Mouse (Mus musculus) C2C12 (cell line): ENCODE data around the gene Sypl. TPM values are rescaled to one million over a fixed set of nuclear protein-coding genes. Genes with fewer than 3 reads are reported as not detected.

ENCODE experiments used
- H3K27me3 ChIP-seq: one replicate; pipeline ENCODE4 v1.6.1; 2011; ENCODE audit not compliant: control insufficient read depth, insufficient read depth, insufficient read length
- H3K36me3 ChIP-seq: one replicate; pipeline ENCODE4 v1.6.1; 2011; ENCODE audit not compliant: control insufficient read depth, insufficient read depth
- H3K4me3 ChIP-seq: one replicate; pipeline ENCODE4 v1.5.1; 2011; ENCODE audit warnings: mild to moderate bottlenecking, control low read depth; ENCODE audit not compliant: poor library complexity, insufficient read depth, severe bottlenecking
- H3K79me2 ChIP-seq: one replicate; pipeline ENCODE4 v1.6.1; 2011; ENCODE audit not compliant: control insufficient read depth, insufficient read depth
- H3K79me3 ChIP-seq: one replicate; pipeline ENCODE4 v1.6.1; 2011; ENCODE audit warnings: low read depth, control low read depth
- H3ac ChIP-seq: one replicate; pipeline ENCODE3; 2011; ENCODE audit warnings: low read depth; ENCODE audit not compliant: control insufficient read depth, insufficient read length
- CEBPB ChIP-seq: IDR thresholded peaks from one replicate; pipeline ENCODE4 v1.6.1; 2011; ENCODE audit warnings: low read depth, mild to moderate bottlenecking, control low read depth, moderate library complexity
- CTCF ChIP-seq: IDR thresholded peaks from one replicate; pipeline ENCODE4 v1.5.1; 2011; ENCODE audit not compliant: control insufficient read depth, insufficient read depth, insufficient read length
- FOSL1 ChIP-seq: IDR thresholded peaks from one replicate; pipeline ENCODE4 v1.8.0; 2011; ENCODE audit warnings: mild to moderate bottlenecking, low read length; ENCODE audit not compliant: poor library complexity, insufficient read depth, severe bottlenecking
- MAX ChIP-seq: IDR thresholded peaks from one replicate; pipeline ENCODE4 v1.6.1; 2011; ENCODE audit warnings: mild to moderate bottlenecking, control low read depth
- MYOD1 ChIP-seq: IDR thresholded peaks from one replicate; pipeline ENCODE4 v1.6.1; 2011; ENCODE audit warnings: low read depth; ENCODE audit not compliant: control insufficient read depth, insufficient read length
- MYOG ChIP-seq: IDR thresholded peaks from one replicate; pipeline ENCODE4 v1.6.1; 2011; ENCODE audit not compliant: control insufficient read depth, insufficient read length; ENCODE audit errors: extremely low read depth
- USF1 ChIP-seq: IDR thresholded peaks from one replicate; pipeline ENCODE4 v1.6.1; 2011; ENCODE audit warnings: low read depth, mild to moderate bottlenecking, control low read depth, moderate library complexity
- long read RNA-seq, 2 experiments: library from polyadenylated mRNA; unstranded; transcript quantifications; one replicate each; pipeline ENCODE4 v2.0.0; 2019 to 2020
- polyA plus RNA-seq: library from polyadenylated mRNA; unstranded; fragments of >200 nt; fragmentation: generic; extraction: Trizol; gene quantifications from one replicate; pipeline ENCODE4 v1.2.1, GENCODE M21; 2012; ENCODE audit warnings: missing spikeins

The Sypl gene
- polyA plus RNA-seq = 37.0 TPM
- long read RNA-seq, experiment 1, transcript Sypl-201 (5 exons, 2,019 nt) = major isoform, 127 of 136 reads
- long read RNA-seq, experiment 1, partial matches to known transcripts = 1 of 136 reads
- long read RNA-seq, experiment 1, other reads (novel, unspliced or antisense) = 8 of 136 reads
- long read RNA-seq, experiment 2, transcript Sypl-201 (5 exons, 2,019 nt) = major isoform, 808 of 849 reads
- long read RNA-seq, experiment 2, partial matches to known transcripts = 10 of 849 reads
- long read RNA-seq, experiment 2, other reads (novel, unspliced or antisense) = 31 of 849 reads

DNA sequence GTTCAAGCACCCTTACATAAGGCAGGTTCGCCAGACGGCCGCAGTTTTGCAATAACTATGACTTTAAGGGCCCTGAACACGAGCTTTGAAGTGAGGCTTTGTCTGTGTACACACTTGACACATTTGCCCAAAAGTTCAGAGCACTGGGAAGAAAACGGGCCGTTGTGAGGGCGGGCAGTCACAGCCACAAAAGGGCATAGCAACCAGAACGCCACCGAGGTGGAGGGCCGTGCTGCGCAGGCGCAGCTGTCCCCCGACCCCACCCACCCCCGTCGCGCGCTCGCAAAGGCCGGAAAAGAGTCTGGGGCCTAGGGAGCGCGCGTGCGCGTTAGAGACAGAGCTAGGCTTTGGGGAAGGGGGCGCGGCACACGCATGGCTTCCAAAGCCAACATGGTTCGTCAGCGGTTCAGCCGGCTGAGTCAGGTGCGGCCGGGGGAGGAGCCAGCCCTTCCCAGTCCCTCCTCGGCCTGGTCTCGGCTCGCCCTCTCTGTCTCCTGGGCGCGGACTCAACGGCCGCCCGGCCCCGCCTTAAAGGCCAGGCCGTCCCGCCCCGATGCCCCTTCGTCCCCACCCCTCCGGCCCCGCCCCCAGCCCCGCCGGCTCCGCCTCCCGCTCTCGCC, at the start of gene Sypl:
Gene Sypl (plus strand): TSS at position 296 of the 620 bp plus-strand sequence.
- TF ChIP-seq MYOD1 = no peak
- no peak for TF ChIP-seq CTCF
- peak; percentile 30 for TF ChIP-seq CEBPB
- TF ChIP-seq MYOG = no peak
- TF ChIP-seq MAX = peak; percentile 12
- TF ChIP-seq FOSL1 = no peak
- TF ChIP-seq USF1 = no peak
- peak within 1 kb of the TSS; percentile 58 for H3K4me3 ChIP-seq

DNA sequence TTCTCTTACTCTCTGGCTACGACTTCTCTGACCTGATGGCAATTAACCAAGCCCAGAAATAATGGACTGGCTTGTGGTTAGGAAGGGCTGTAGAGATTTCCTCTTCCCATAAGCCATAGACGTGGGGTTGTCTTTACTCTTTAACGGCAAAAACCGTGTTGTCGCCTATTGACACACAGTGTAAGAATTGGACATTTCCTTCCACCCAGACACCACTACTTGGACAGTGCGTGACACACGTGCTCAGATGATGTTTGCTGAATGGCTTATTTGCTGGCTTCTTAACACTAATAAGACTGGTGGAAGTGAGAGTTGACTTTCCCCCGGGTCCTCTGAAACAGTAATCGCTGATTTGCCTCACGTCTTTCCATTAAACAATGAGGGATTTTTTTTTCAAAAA, 44.0 kb upstream of the Sypl start:
- Histone ChIP-seq H3K79me2 (no peaks in the 10 kb centered on the region), H3ac (no peak overlapping the region), H3K4me3 (no peak overlapping the region), H3K36me3 (no peaks in the 10 kb centered on the region), H3K79me3 (no peaks in the 10 kb centered on the region), H3K27me3 (peaks cover 16% of the 10 kb centered on the region)
- TF ChIP-seq MAX (no peak), MYOG (no peak), CTCF (no peak), USF1 (no peak), CEBPB (no peak), MYOD1 (no peak)

More for the DNA sequence above, at the start of gene Sypl:
- Histone ChIP-seq H3K79me2 (peaks cover 45% of the 10 kb centered on the region), H3ac (peak within 1 kb of the TSS; percentile 78), H3K27me3 (no peaks in the 10 kb centered on the region), H3K36me3 (no peaks in the 10 kb centered on the region), H3K79me3 (peaks cover 35% of the 10 kb centered on the region)

DNA sequence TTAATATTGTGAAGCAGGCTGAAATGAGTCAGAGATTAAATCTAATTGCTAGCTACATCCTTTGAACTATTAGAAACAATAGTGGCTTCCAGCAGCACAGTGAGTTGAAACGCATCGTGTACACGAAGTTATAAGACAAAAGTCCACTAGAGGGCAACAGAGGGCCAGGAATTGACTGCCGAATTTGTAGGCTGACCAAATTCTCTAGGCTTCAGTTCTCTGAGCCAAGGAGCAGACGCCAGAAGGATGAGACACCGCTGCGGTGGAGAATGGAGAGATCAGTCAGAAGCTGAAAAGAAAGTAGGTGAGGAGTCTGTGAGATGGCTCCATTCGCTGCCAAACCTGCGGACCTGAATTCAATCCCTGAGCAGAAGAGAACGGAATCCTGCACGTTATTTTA, 43.6 kb upstream of the Sypl start:
- peaks cover 16% of the 10 kb centered on the region for H3K27me3 ChIP-seq
- TF ChIP-seq CEBPB (no peak), USF1 (no peak), MYOG (no peak), FOSL1 (no peak), MAX (no peak), MYOD1 (no peak), CTCF (no peak)
- no peaks in the 10 kb centered on the region for H3K79me2 ChIP-seq
- no peak overlapping the region for H3ac ChIP-seq
- no peaks in the 10 kb centered on the region for H3K79me3 ChIP-seq
- H3K36me3 ChIP-seq = no peaks in the 10 kb centered on the region
- no peak overlapping the region for H3K4me3 ChIP-seq

DNA sequence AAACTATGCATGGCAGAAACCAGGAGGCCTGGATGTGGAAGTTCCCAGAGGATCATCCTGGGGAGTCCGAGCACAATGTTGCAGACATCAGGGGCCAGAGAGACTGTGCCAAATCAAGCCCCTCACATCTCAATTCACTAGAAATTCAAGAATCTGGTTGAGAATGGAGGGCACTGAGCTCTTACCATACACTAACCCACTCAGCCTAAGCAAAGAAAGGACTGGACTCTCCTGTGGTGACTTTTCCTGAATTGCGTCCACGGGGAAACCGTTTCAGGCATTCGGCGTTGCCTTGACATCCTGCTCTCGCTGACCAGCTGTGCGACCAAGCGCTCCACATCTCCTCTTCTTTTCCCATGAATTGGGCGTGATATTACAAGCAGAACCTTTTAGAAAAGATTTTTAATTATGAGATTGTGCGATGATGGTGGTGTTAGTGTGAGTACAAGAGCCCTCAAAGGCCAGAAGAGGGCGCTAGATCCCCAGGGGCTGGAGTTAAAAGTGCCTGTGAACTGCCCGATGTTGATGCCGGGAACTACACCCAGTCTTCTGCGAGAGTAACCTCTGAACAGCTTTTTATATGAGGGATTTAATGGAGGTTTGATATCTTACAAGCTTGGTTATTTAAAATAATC, 43.0 kb upstream of the Sypl start:
- no peak for TF ChIP-seq MYOG
- TF ChIP-seq CEBPB = no peak
- no peak for TF ChIP-seq CTCF
- no peak for TF ChIP-seq FOSL1
- no peak for TF ChIP-seq USF1
- no peak for TF ChIP-seq MYOD1
- TF ChIP-seq MAX = no peak
- Histone ChIP-seq H3K36me3 (no peaks in the 10 kb centered on the region), H3ac (peak overlapping the region; percentile 38), H3K27me3 (peaks cover 16% of the 10 kb centered on the region), H3K4me3 (no peak overlapping the region), H3K79me3 (no peaks in the 10 kb centered on the region), H3K79me2 (no peaks in the 10 kb centered on the region)

DNA sequence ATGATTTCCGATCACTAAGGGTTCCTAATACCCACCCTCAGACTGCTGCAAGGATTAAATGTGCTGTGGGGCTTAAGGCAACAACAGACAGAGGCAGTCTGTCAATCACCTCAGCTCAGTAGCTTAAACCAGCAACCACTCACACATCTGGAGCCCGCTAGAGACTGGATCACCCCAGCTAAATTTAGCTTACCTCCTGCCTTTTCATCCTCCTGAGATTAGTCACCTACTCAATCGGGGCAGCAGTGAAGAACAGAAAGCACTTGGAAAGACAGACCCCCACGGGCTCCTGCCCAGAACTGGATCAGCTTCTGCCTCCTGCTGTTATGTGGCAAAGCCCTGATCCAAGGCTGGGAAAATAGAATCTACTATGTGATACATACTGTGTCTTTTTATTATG, 42.1 kb upstream of the Sypl start:
- Histone ChIP-seq H3K27me3 (peaks cover 15% of the 10 kb centered on the region), H3ac (no peak overlapping the region)
- TF ChIP-seq FOSL1 (no peak), MYOD1 (no peak), CTCF (no peak), CEBPB (no peak), USF1 (no peak), MAX (no peak), MYOG (no peak)

More for the DNA sequence above, 42.1 kb upstream of the Sypl start:
- no peaks in the 10 kb centered on the region for H3K79me2 ChIP-seq
- no peaks in the 10 kb centered on the region for H3K36me3 ChIP-seq
- no peaks in the 10 kb centered on the region for H3K79me3 ChIP-seq
- H3K4me3 ChIP-seq = no peak overlapping the region
